Mouse (Mus musculus) urinary bladder, postnatal 25 days (tissue): ENCODE data around the gene Fcna.

ENCODE experiments used
- DNase-seq: peaks from one replicate; pipeline ENCODE4 v3.0.0; 2022; ENCODE audit warnings: low spot score

The Fcna gene

GRCm38 (mm10) chr2:25607761-25608622, 19.8 kb downstream of the Fcna start, which contains the start of gene Rabl6:
Gene Rabl6 (minus strand): TSS chr2:25608521.
- peak; percentile 89 for DNase-seq

GRCm38 (mm10) chr2:25602526-25602925, 25.3 kb downstream of the Fcna start:
- DNase-seq, result no peak

GRCm38 (mm10) chr2:25600037-25600436, 27.8 kb downstream of the Fcna start:
- DNase-seq, result no peak

- no peak for DNase-seq
Observed at GRCm38 (mm10) chr2:25598749-25599148, 29.1 kb downstream of the Fcna start.

- no peak for DNase-seq
Observed at GRCm38 (mm10) chr2:25596765-25597510, 30.9 kb downstream of the Fcna start.

- no peak for DNase-seq
Observed at GRCm38 (mm10) chr2:25591863-25592262, 36.0 kb downstream of the Fcna start.

- DNase-seq, result no peak
Observed at GRCm38 (mm10) chr2:25588227-25588907, 39.5 kb downstream of the Fcna start.

- DNase-seq, result no peak
Observed at GRCm38 (mm10) chr2:25587290-25587689, 40.5 kb downstream of the Fcna start.

GRCm38 (mm10) chr2:25585601-25586000, 42.2 kb downstream of the Fcna start:
- DNase-seq, result no peak

GRCm38 (mm10) chr2:25584856-25585255, 43.0 kb downstream of the Fcna start:
- no peak for DNase-seq

- no peak for DNase-seq
Observed at GRCm38 (mm10) chr2:25584152-25584551, 43.7 kb downstream of the Fcna start.

- no peak for DNase-seq
Observed at GRCm38 (mm10) chr2:25583571-25583970, 44.3 kb downstream of the Fcna start.

- DNase-seq, result no peak
Observed at GRCm38 (mm10) chr2:25583120-25583481, 44.7 kb downstream of the Fcna start.

- no peak for DNase-seq
Observed at GRCm38 (mm10) chr2:25582466-25583119, 45.2 kb downstream of the Fcna start.

GRCm38 (mm10) chr2:25581901-25582301, 45.9 kb downstream of the Fcna start:
- no peak for DNase-seq

GRCm38 (mm10) chr2:25581294-25581864, 46.5 kb downstream of the Fcna start, which contains the start of gene Ajm1:
Gene Ajm1 (minus strand): TSS chr2:25581757.
- DNase-seq, result peak; percentile 55

GRCm38 (mm10) chr2:25580621-25581101, 47.2 kb downstream of the Fcna start:
- DNase-seq, result no peak

GRCm38 (mm10) chr2:25579737-25580460, 47.9 kb downstream of the Fcna start:
- DNase-seq, result no peak

- no peak for DNase-seq
Observed at GRCm38 (mm10) chr2:25578796-25579736, 48.8 kb downstream of the Fcna start.
